In genomic region chr14:68196762-68197469, GRCm38 (mm10) we compare ENCODE assay signal across 11 mouse cellular contexts.
DNase-seq lines count a peak whose midpoint lies in the region; ATAC-seq and TF ChIP-seq lines count a peak whose summit lies in the region.
"Had no signal": no experiment of that assay in that cellular context is flagged by ENCODE, and none has a peak within 500 bp of the region (broad histone marks: within the 10 kb centered on the region; RNA-seq: fewer than 3 reads in every experiment).

No protein-coding gene starts in this region.

- intact Hi-C loops in gastrocnemius, adult 2 months (cut with DNase I): no loop called here

- no peaks in the 10 kb centered on the region for H3K27me3 ChIP-seq in kidney, embryonic 16.5 days (ENCODE audit: insufficient read depth, low read length)
- H3K27me3 ChIP-seq in embryonic facial prominence, embryonic 14.5 days (replicated peaks; ENCODE audit: control insufficient read depth, insufficient read depth, low read length): no peaks in the 10 kb centered on the region
- H3K27me3 ChIP-seq in hindbrain, postnatal 0 days (ENCODE audit: insufficient read depth, low read length): no peaks in the 10 kb centered on the region
- H3K27me3 ChIP-seq in neural tube, embryonic 13.5 days: no peaks in the 10 kb centered on the region

- no peak overlapping the region for H3K9ac ChIP-seq in kidney, embryonic 16.5 days (replicated peaks; ENCODE audit: low read length)
- no peak overlapping the region for H3K9ac ChIP-seq in embryonic facial prominence, embryonic 14.5 days (ENCODE audit: low read depth, low read length)
- no peak overlapping the region for H3K9ac ChIP-seq in hindbrain, postnatal 0 days (replicated peaks; ENCODE audit: low read length)
- no peak overlapping the region for H3K9ac ChIP-seq in neural tube, embryonic 13.5 days

- 30% methylated on average over 9 of the region's 9 CpGs for WGBS in kidney, embryonic 16.5 days
- WGBS in embryonic facial prominence, embryonic 14.5 days: 23% methylated on average over 9 of the region's 9 CpGs
- 15% methylated on average over 9 of the region's 9 CpGs for WGBS in hindbrain, postnatal 0 days
- WGBS in neural tube, embryonic 13.5 days: 22% methylated on average over 9 of the region's 9 CpGs

- no peak overlapping the region for H3K4me3 ChIP-seq in kidney, embryonic 16.5 days (ENCODE audit: low read length)
- H3K4me3 ChIP-seq in embryonic facial prominence, embryonic 14.5 days (ENCODE audit: low read depth, low read length): no peak overlapping the region
- no peak overlapping the region for H3K4me3 ChIP-seq in hindbrain, postnatal 0 days (ENCODE audit: low read length)
- no peak overlapping the region for H3K4me3 ChIP-seq in neural tube, embryonic 13.5 days
- H3K4me3 ChIP-seq in gastrocnemius, adult 2 months: no peak overlapping the region

- H3K4me2 ChIP-seq in kidney, embryonic 16.5 days (replicated peaks; ENCODE audit: low read depth, low read length): peak overlapping the region; percentile 3; the same call in 1 of the 2 replicates
- peak overlapping the region; percentile 32; the same call in 1 of the 2 replicates for H3K4me2 ChIP-seq in embryonic facial prominence, embryonic 14.5 days (ENCODE audit: low read depth, low read length)
- peak overlapping the region; percentile 11; the same call in 1 of the 2 replicates for H3K4me2 ChIP-seq in hindbrain, postnatal 0 days (ENCODE audit: low read depth, low read length)
- H3K4me2 ChIP-seq in neural tube, embryonic 13.5 days: peak overlapping the region; percentile 15

- no peak for ATAC-seq in kidney, embryonic 16.5 days (ENCODE audit: low FRiP score, low TSS enrichment)
- ATAC-seq in embryonic facial prominence, embryonic 14.5 days (ENCODE audit: low read depth): peak; percentile 54
- ATAC-seq in hindbrain, postnatal 0 days: peak; percentile 52
- ATAC-seq in neural tube, embryonic 13.5 days (ENCODE audit: low read depth): peak; percentile 46

- 0 out of 2 replicates have a peak, but pooled peaks cover 3% of the 10 kb centered on the region for H3K4me1 ChIP-seq in kidney, embryonic 16.5 days (ENCODE audit: insufficient read depth, low read length)
- 0 out of 2 replicates have a peak, but pooled peaks cover 5% of the 10 kb centered on the region for H3K4me1 ChIP-seq in embryonic facial prominence, embryonic 14.5 days (ENCODE audit: control insufficient read depth, insufficient read depth, low read length)
- H3K4me1 ChIP-seq in hindbrain, postnatal 0 days (ENCODE audit: insufficient read depth, low read length): no peaks in the 10 kb centered on the region; the same call in 1 of the 2 replicates
- H3K4me1 ChIP-seq in neural tube, embryonic 13.5 days (replicated peaks): peaks cover 32% of the 10 kb centered on the region

- no peak overlapping the region for H3K27ac ChIP-seq in kidney, embryonic 16.5 days (ENCODE audit: low read length)
- no peak overlapping the region for H3K27ac ChIP-seq in embryonic facial prominence, embryonic 14.5 days (replicated peaks; ENCODE audit: low read depth, low read length)
- no peak overlapping the region for H3K27ac ChIP-seq in hindbrain, postnatal 0 days
- H3K27ac ChIP-seq in neural tube, embryonic 13.5 days (replicated peaks): peak overlapping the region; percentile 57
- no peak overlapping the region for H3K27ac ChIP-seq in gastrocnemius, adult 2 months

- no peak for TF ChIP-seq CTCF in hindbrain, postnatal 0 days (IDR thresholded peaks at IDR 0.05; ENCODE audit: low read depth)
- no peak for TF ChIP-seq CTCF in gastrocnemius, adult 2 months (IDR thresholded peaks at IDR 0.05)

- no peaks in the 10 kb centered on the region for H3K36me3 ChIP-seq in kidney, embryonic 16.5 days (ENCODE audit: insufficient read depth, low read length)
- H3K36me3 ChIP-seq in embryonic facial prominence, embryonic 14.5 days (ENCODE audit: control insufficient read depth, insufficient read depth, low read length): no peaks in the 10 kb centered on the region
- H3K36me3 ChIP-seq in hindbrain, postnatal 0 days (ENCODE audit: insufficient read depth, low read length): no peaks in the 10 kb centered on the region
- H3K36me3 ChIP-seq in neural tube, embryonic 13.5 days: no peaks in the 10 kb centered on the region

- DNase-seq in kidney, adult 8-10 months: no peak
- peak; percentile 16 for DNase-seq in embryonic facial prominence, embryonic 14.5 days (ENCODE audit: low spot score)
- peak; percentile 44 for DNase-seq in hindbrain, postnatal 0 days (ENCODE audit: low spot score)
- no peak for DNase-seq in adrenal gland, adult 18-20 months (ENCODE audit: low spot score in 2 of 2)
- no peak for DNase-seq in gastrocnemius, adult 2 months
- no peak for DNase-seq in spleen, adult 12 weeks (ENCODE audit: low spot score)
- DNase-seq: cerebellum, adult 11-12 months; lung, adult 18-20 months; thymus, adult 2 months had no signal

- no peaks in the 10 kb centered on the region for H3K9me3 ChIP-seq in kidney, embryonic 16.5 days (ENCODE audit: low read length)
- H3K9me3 ChIP-seq in embryonic facial prominence, embryonic 14.5 days (ENCODE audit: control insufficient read depth, low read length): no peaks in the 10 kb centered on the region
- no peaks in the 10 kb centered on the region for H3K9me3 ChIP-seq in hindbrain, postnatal 0 days (ENCODE audit: low read length)
- H3K9me3 ChIP-seq in neural tube, embryonic 13.5 days: no peaks in the 10 kb centered on the region

Comparison
In these comparisons a context has a peak if more than half of its experiments do, and no peak if none do; other contexts are left out.
1. DNase-seq: peak in embryonic facial prominence, embryonic 14.5 days (single experiment) and hindbrain, postnatal 0 days (single experiment); none in kidney, adult 8-10 months (0 of 2), adrenal gland, adult 18-20 months (0 of 2), gastrocnemius, adult 2 months (single experiment) and spleen, adult 12 weeks (single experiment).
2. Peak in every context shown above with its lines, with median percentiles within 50 percentile points of each other: H3K4me2 ChIP-seq.